Mouse (Mus musculus): Measurements from ENCODE around the gene Vmn1r189.
"Not testable (repeated sequence)": the region's sequence is repeated elsewhere in the genome, so short reads cannot be mapped to it uniquely, and the experiment has no call there.

Gene Vmn1r189

GRCm38 (mm10) chr13:22105724-22106123, at the start of gene Vmn1r189:
Vmn1r189 (minus strand) TSS chr13:22105824.
- not testable (repeated sequence) for DNase-seq (ENCODE audit: low spot score in 2 of 2)

DNA sequence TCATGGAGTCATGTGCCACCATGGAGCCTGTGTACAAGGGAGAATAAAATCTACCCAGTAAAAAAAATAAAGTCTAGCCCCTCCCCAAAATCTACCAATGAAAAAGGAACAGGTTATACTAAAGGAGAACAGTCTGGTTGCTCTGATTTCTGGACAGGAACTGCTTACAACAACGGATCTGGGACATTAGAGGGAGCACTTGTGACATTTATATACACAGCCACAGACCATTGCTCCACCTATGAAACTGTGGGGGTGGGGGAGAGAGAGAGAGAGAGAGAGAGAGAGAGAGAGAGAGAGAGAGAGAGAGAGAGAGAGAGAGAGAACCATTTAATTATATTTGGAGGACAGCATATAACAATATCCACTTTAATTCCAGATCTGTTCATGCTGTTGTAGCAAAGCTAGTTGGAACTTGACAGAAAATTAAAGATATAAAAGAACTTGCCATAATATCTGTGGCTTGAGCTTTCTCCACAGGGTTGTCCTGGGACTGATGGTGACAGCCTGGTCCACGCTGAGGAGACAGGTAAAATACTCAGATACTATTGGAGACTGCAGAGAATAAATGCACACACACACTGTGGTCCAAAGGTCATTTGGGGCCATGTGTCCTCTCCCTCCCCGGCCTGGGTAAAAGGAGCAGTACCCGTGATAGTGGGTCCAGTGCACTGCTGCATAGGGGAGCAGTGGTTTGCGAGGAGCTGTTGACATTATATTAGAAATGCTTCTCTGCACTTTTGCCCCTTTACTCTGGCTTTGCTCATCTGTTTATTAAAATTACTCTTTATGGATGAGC, 31.1 kb upstream of the Vmn1r189 start:
- not testable (repeated sequence) for DNase-seq (ENCODE audit: low spot score in 2 of 2)

- not testable (repeated sequence) for DNase-seq (ENCODE audit: low spot score in 2 of 2)
Measured at GRCm38 (mm10) chr13:22084140-22084539, 21.5 kb downstream of the Vmn1r189 start, which contains the start of gene Vmn1r188. Vmn1r188 (plus strand) TSS chr13:22084440.

GRCm38 (mm10) chr13:22063468-22063867, 42.2 kb downstream of the Vmn1r189 start:
- no peak for DNase-seq (ENCODE audit: low spot score in 2 of 2)

- no peak for DNase-seq (ENCODE audit: low spot score in 2 of 2)
Measured at GRCm38 (mm10) chr13:22061422-22061821, 44.2 kb downstream of the Vmn1r189 start.

DNA sequence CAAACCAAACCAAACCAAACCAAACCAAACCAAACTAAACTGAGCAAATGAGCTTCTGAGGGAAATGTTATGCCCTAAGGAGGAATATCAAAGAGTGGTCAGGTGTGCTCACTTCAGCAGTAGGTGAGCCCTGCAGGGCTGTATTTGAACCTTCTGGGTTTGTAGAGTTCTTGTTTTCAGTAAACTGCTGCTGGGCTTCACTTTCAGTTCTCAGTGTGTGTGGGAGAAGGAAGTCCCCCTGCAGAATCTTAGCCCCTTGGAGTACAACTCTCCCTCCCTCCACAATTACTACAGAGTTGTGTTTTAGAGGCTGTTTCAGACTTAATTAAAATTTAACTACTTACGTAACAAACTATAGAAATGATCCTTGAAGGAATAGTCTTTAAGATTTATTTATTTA, 51.9 kb downstream of the Vmn1r189 start:
- DNase-seq (ENCODE audit: low spot score in 2 of 2): no peak

DNA sequence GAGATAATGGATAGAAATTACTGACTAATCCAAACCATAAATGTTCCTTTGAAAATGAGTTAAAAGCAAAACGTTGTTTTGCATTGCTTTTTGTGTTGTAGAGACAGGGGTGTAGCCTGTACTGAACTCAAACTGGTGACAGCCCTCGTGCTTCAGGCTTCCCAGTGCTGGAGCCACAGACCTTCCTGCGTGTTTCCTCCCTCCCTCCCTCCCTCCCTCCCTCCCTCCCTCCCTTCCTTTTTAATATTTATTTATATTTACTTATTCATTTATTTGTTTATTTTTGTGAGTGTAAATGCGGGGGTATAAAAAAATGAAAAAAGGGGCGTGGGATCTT, 54.1 kb downstream of the Vmn1r189 start:
- DNase-seq (ENCODE audit: low spot score in 2 of 2): no peak

DNA sequence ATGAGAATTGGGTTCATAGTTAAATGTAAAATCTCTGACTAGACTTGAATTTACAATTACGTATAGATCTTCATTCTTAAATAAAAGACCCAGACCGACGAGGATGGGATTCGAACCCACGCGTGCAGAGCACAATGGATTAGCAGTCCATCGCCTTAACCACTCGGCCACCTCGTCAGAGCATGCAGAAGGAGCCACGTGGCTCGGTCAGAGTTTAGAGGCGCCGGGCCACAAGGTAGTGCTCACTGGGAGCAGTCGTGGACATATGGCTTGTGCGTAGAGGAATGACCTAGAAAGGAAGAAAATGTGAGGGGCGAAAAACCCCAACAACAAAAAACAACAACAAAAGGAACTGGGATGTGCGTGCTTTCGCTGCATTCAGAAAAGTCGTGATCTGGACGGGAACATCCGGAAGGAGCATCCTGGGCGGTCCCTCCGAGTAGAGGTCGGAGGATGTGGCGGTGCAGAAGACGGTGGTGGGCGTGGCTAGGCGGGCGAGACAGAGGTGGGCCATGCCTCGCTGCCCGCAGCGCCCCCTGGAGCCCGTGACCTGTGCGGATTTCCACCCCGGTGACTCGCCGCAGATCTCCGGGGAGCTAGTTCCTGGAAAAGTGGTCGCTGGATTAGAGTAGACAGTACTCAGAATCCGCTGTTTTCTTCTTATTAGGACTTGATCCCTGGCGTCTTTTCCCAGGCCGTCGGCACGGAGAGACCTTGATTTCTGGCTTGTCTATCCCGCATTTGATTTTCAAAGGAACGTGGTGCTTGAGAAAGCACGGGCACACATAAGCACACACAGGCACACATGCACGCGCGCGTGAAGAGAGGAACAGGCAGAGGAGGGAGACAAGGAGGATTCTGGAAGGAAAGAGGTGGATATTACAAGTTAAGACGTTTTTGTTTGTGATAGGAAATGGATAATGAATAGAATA, 54.8 kb downstream of the Vmn1r189 start:
- peak; percentile 90 to 95 for DNase-seq (ENCODE audit: low spot score in 2 of 2)

Data from thymus, postnatal 10 days (tissue).